Mouse (Mus musculus): Measurements from ENCODE around the gene Midn. TPM values are rescaled to one million over a fixed set of nuclear protein-coding genes. Genes with fewer than 3 reads are reported as not detected.

Midn gene
- polyA plus RNA-seq (2014; fragmentation: Nextera tagmentation; extraction: Ambion mirVana), result 29.3 and 32.1 TPM in 2 replicates

DNA sequence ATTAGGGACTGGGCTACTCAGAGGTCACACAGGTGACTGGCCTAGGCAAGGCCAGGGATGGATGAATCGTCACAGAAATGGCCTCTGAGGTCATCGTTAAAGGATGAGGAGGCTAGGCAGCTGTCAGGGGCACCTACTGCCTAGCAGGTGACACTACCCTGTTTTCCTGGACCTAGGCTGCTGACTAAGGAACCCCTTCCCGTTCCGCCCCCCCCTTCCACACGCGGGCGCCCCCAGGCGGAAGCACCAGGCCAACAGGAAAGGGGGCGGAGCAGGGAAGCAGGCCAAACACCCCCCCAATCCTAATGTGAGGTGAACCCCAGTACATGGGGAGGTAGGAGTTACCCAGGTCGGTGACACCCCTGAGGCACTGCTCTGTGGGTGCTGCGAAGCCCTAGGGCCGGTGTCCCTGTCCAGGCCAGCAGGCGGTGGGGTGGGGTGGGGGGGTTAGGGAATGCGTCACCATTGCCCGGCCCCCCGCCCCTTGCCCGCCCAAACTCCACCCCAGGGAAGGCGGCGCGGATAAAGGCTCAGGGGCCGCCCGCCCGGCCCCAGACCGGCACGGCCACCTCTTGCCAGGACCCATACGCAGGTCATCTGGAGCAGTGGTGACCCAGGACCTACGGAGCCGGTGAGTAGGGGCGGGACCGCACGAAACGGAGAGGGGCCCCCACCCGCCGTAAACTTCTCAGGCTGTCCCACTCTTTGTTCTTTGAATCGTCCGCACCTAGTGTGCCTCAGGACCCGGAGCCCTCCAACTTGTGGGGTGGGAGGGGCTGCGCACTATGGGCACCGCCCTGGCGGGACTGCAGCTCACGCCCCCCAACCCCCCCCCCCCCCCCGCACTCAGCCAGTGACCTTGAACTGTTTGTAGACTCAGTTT is at the start of gene Midn:
Gene Midn (plus strand): TSS at position 554 of the 883 bp plus-strand sequence.
- peak within 1 kb of the TSS; percentile 100 for H3K27ac ChIP-seq (ENCODE audit: low read length)
- peak within 1 kb of the TSS; percentile 46 for H3K4me2 ChIP-seq (replicated peaks; ENCODE audit: low read depth, low read length)
- 2% methylated on average over 39 of the region's 42 CpGs for WGBS
- H3K36me3 ChIP-seq (ENCODE audit: control insufficient read depth, insufficient read depth, low read length), result peaks cover 44% of the 10 kb centered on the region
- H3K9ac ChIP-seq (replicated peaks; ENCODE audit: low read depth, low read length), result peak within 1 kb of the TSS; percentile 90
- H3K27me3 ChIP-seq (ENCODE audit: control insufficient read depth, insufficient read depth, low read length), result no peaks in the 10 kb centered on the region
- no peaks in the 10 kb centered on the region for H3K9me3 ChIP-seq (ENCODE audit: control insufficient read depth, low read depth, low read length)
- peaks cover 33% of the 10 kb centered on the region for H3K4me1 ChIP-seq (ENCODE audit: control insufficient read depth, insufficient read depth, low read length)
- H3K4me3 ChIP-seq (ENCODE audit: low read depth, low read length), result peak within 1 kb of the TSS; percentile 67
- peak; percentile 46 for ATAC-seq (ENCODE audit: insufficient number of reproducible peaks, insufficient read depth, low FRiP score, low read depth)

DNA sequence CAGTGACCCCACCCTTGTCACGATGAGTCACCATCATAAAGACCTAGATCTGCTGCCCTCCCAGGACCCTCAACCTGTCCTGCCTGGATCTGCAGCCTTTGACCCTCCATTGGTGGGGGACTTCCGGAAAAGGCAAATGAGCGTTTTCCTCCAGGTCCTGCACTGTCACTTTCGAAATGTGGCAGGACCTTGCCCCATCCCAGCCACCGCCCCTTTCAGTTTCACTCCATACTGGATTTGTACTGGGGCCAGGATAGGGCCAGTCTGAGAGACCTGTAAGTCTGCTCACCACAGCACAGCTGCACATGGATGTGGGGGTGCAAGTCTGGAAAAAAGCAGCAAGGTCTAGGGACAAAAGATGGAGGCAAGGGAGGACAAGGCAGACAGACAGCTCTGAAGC is 49.4 kb upstream of the Midn start:
- H3K36me3 ChIP-seq (ENCODE audit: control insufficient read depth, insufficient read depth, low read length), result no peaks in the 10 kb centered on the region
- no peaks in the 10 kb centered on the region for H3K9me3 ChIP-seq (ENCODE audit: control insufficient read depth, low read depth, low read length)
- no peak overlapping the region; the same call in 1 of the 2 replicates for H3K27ac ChIP-seq (ENCODE audit: low read length)
- H3K4me2 ChIP-seq (replicated peaks; ENCODE audit: low read depth, low read length), result no peak overlapping the region
- H3K9ac ChIP-seq (replicated peaks; ENCODE audit: low read depth, low read length), result no peak overlapping the region
- H3K4me1 ChIP-seq (ENCODE audit: control insufficient read depth, insufficient read depth, low read length), result peaks cover 24% of the 10 kb centered on the region
- H3K27me3 ChIP-seq (ENCODE audit: control insufficient read depth, insufficient read depth, low read length), result no peaks in the 10 kb centered on the region
- no peak for ATAC-seq (ENCODE audit: insufficient number of reproducible peaks, insufficient read depth, low FRiP score, low read depth)
- WGBS, result 71% methylated on average over 5 of the region's 5 CpGs
- H3K4me3 ChIP-seq (ENCODE audit: low read depth, low read length), result no peak overlapping the region

DNA sequence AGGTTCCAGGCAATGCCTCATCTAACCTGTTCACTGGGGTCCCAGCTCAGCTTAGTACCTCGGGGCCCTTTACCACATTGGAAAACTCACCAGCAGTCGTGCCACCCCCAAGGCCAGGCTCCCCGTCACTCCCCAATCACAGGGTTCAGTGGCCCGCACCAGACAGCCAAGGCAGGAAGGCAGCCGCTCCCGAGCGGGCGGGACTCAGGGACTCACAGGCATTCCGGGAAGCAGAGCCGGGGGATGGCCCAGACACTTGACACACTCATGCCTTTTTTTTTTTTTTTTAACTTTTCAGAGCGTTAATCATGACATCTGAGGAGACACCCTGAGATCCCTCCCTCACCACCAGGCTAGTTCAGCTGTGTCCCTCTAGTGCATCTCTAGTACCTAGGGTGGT is 47.1 kb upstream of the Midn start:
- peak overlapping the region; percentile 91 for H3K4me2 ChIP-seq (replicated peaks; ENCODE audit: low read depth, low read length)
- H3K36me3 ChIP-seq (ENCODE audit: control insufficient read depth, insufficient read depth, low read length), result no peaks in the 10 kb centered on the region
- no peak for ATAC-seq (ENCODE audit: insufficient number of reproducible peaks, insufficient read depth, low FRiP score, low read depth)
- WGBS, result 43% methylated on average over 11 of the region's 11 CpGs
- no peak overlapping the region for H3K9ac ChIP-seq (replicated peaks; ENCODE audit: low read depth, low read length)
- H3K9me3 ChIP-seq (ENCODE audit: control insufficient read depth, low read depth, low read length), result no peaks in the 10 kb centered on the region
- no peaks in the 10 kb centered on the region for H3K27me3 ChIP-seq (ENCODE audit: control insufficient read depth, insufficient read depth, low read length)
- peak overlapping the region; percentile 87; the same call in 1 of the 2 replicates for H3K4me3 ChIP-seq (ENCODE audit: low read depth, low read length)
- H3K27ac ChIP-seq (ENCODE audit: low read length), result no peak overlapping the region
- H3K4me1 ChIP-seq (ENCODE audit: control insufficient read depth, insufficient read depth, low read length), result peaks cover 24% of the 10 kb centered on the region

DNA sequence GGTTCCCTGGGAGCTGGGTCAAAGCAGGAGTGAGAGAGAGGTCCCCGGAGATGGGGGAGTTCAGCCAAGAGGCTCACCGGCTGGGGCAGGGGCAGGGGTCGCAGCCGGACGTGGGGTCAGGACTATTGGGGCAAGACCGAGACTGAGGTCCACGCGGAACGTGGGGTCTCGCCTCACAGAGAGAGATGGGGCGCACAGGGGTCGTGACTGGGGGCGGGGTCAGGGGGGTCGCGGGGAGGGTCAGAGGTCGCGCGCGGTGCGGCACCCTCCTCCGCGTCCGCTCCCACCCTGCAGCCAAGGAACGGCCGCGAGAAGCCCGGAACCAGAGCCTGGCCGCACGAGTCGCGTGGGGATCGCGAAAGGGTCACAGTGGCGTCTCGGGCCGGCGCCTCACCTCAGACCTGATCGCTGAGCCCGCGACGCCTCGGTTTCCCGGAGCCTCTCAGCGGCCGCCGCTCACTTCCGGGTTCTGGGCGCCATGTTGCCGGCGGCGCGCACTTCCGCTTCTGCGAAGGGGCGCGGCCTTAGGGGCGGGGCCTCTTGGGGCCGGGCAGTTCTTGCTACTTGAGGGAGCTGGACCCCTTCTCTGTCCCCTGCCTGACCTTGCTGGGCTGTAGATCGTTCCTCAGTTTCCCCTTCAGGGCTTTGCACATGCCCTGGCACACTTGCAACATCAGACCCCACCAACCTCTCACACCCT is 45.7 kb upstream of the Midn start:
- peak overlapping the region; percentile 87 for H3K9ac ChIP-seq (replicated peaks; ENCODE audit: low read depth, low read length)
- H3K27me3 ChIP-seq (ENCODE audit: control insufficient read depth, insufficient read depth, low read length), result no peaks in the 10 kb centered on the region
- peak overlapping the region; percentile 91 for H3K4me2 ChIP-seq (replicated peaks; ENCODE audit: low read depth, low read length)
- peak overlapping the region; percentile 87 for H3K4me3 ChIP-seq (ENCODE audit: low read depth, low read length)
- peak; percentile 76 for ATAC-seq (ENCODE audit: insufficient number of reproducible peaks, insufficient read depth, low FRiP score, low read depth)
- under 1% methylated on average over 43 of the region's 59 CpGs for WGBS
- no peaks in the 10 kb centered on the region for H3K36me3 ChIP-seq (ENCODE audit: control insufficient read depth, insufficient read depth, low read length)
- peaks cover 16% of the 10 kb centered on the region for H3K4me1 ChIP-seq (ENCODE audit: control insufficient read depth, insufficient read depth, low read length)
- H3K9me3 ChIP-seq (ENCODE audit: control insufficient read depth, low read depth, low read length), result no peaks in the 10 kb centered on the region
- H3K27ac ChIP-seq (ENCODE audit: low read length), result peak overlapping the region; percentile 68; the same call in 1 of the 2 replicates

DNA sequence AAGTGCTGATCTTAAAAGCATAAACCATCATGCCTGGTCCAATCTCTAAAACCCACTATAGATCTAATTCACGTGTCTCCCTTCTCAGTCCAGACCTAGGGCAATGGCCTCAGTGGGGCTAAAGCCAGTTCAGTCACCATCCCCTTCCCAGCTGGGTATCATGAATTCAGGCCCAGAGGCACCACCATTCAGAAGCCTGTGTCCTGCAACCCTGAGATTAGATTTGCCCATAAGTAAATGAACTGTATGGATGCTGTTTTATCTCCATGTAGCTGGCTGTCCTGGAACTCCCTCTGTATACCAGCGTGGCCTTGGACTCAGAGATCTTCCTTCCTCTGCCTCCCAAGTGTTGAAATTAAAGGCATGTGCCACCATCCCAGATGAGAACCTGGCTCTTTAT is 45.0 kb upstream of the Midn start:
- Histone ChIP-seq H3K36me3 (ENCODE audit: control insufficient read depth, insufficient read depth, low read length) (no peaks in the 10 kb centered on the region), H3K4me2 (replicated peaks; ENCODE audit: low read depth, low read length) (peak overlapping the region; percentile 91), H3K27ac (ENCODE audit: low read length) (0 out of 2 replicates have a peak overlapping the region, but pooled peaks have one; percentile 18), H3K4me3 (ENCODE audit: low read depth, low read length) (no peak overlapping the region), H3K4me1 (ENCODE audit: control insufficient read depth, insufficient read depth, low read length) (peaks cover 11% of the 10 kb centered on the region; the same call in 1 of the 2 replicates), H3K9ac (replicated peaks; ENCODE audit: low read depth, low read length) (no peak overlapping the region), H3K27me3 (ENCODE audit: control insufficient read depth, insufficient read depth, low read length) (no peaks in the 10 kb centered on the region), H3K9me3 (ENCODE audit: control insufficient read depth, low read depth, low read length) (no peaks in the 10 kb centered on the region)
- no peak for ATAC-seq (ENCODE audit: insufficient number of reproducible peaks, insufficient read depth, low FRiP score, low read depth)
- WGBS, result 84% methylated on average over 2 of the region's 2 CpGs

DNA sequence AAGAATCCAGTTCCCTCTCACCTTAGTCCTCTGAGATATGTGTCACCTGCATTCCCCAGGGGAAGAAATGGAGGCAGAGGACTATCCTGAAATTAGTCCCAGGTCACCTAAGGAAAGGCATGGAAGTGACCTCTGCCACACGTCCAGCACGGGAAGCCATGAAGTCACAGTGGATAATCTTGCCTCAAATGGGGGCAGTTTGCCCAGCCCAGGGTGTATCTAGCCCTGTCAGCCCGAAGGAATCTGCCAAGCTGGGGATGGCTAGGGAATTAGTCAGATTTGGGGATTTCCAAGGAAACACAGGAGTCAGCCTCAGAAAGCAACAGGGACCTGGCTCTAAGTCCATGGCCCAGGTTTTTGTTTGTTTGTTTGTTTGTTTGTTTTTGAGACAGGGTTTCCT is 43.9 kb upstream of the Midn start:
- H3K27me3 ChIP-seq (ENCODE audit: control insufficient read depth, insufficient read depth, low read length), result no peaks in the 10 kb centered on the region
- WGBS, result 84% methylated on average over 3 of the region's 3 CpGs
- no peak overlapping the region for H3K4me2 ChIP-seq (replicated peaks; ENCODE audit: low read depth, low read length)
- no peak overlapping the region for H3K9ac ChIP-seq (replicated peaks; ENCODE audit: low read depth, low read length)
- H3K9me3 ChIP-seq (ENCODE audit: control insufficient read depth, low read depth, low read length), result no peaks in the 10 kb centered on the region
- H3K4me3 ChIP-seq (ENCODE audit: low read depth, low read length), result no peak overlapping the region
- H3K4me1 ChIP-seq (ENCODE audit: control insufficient read depth, insufficient read depth, low read length), result peaks cover 11% of the 10 kb centered on the region; the same call in 1 of the 2 replicates
- no peak for ATAC-seq (ENCODE audit: insufficient number of reproducible peaks, insufficient read depth, low FRiP score, low read depth)
- H3K36me3 ChIP-seq (ENCODE audit: control insufficient read depth, insufficient read depth, low read length), result no peaks in the 10 kb centered on the region
- H3K27ac ChIP-seq (ENCODE audit: low read length), result no peak overlapping the region

DNA sequence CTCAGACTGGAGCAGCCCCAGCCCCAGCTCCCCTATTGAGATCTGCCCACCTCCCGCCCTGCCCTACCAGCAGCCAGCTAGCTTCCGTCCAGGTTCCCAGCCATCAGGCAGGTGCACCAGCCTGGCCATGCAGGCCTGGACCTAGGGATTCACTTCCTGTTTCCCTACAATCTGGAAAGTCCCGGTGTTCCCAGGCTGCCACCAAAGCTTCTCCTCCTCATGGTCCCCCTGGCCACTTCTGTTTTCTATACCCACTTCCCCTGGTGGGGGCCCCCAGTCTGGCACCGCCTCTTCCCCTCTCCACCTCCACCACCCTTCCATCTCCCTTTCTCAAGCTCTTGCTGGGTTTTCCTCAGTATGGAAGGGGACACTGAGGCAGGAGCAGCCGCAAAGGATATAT is 42.6 kb upstream of the Midn start, which contains the start of gene Sbno2:
Gene Sbno2 (minus strand): TSS at position 112 of the 400 bp plus-strand sequence.
- Histone ChIP-seq H3K9me3 (ENCODE audit: control insufficient read depth, low read depth, low read length) (no peaks in the 10 kb centered on the region), H3K4me2 (replicated peaks; ENCODE audit: low read depth, low read length) (0 out of 2 replicates have a peak within 1 kb of the TSS, but pooled peaks have one; percentile 18), H3K4me1 (ENCODE audit: control insufficient read depth, insufficient read depth, low read length) (peaks cover 11% of the 10 kb centered on the region; the same call in 1 of the 2 replicates), H3K9ac (replicated peaks; ENCODE audit: low read depth, low read length) (0 out of 2 replicates have a peak within 1 kb of the TSS, but pooled peaks have one; percentile 7), H3K36me3 (ENCODE audit: control insufficient read depth, insufficient read depth, low read length) (no peaks in the 10 kb centered on the region), H3K4me3 (ENCODE audit: low read depth, low read length) (no peak within 1 kb of the TSS), H3K27ac (ENCODE audit: low read length) (peak within 1 kb of the TSS; percentile 58; the same call in 1 of the 2 replicates), H3K27me3 (ENCODE audit: control insufficient read depth, insufficient read depth, low read length) (no peaks in the 10 kb centered on the region)
- no peak for ATAC-seq (ENCODE audit: insufficient number of reproducible peaks, insufficient read depth, low FRiP score, low read depth)
- 58% methylated on average over 5 of the region's 5 CpGs for WGBS

DNA sequence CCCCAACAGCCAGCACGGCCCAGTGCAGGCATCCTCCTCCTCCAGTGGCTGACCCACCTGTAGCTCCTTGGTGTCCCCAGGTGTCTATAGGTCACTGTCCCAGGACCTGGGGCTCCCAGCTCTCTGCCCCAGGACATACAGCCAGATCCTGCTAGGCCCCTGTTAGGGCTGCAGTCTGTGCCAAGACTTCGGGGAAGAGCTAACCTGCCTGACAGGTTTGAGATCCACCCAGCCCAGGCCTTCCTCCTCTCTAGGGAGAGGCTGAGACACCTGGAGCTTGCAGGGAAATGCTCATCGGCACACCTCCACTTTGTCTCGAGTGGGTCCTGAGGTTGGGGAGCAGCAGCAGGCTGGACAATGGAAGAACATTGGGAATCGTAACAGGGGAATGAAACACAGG is 42.1 kb upstream of the Midn start:
- Histone ChIP-seq H3K4me1 (ENCODE audit: control insufficient read depth, insufficient read depth, low read length) (peaks cover 8% of the 10 kb centered on the region; the same call in 1 of the 2 replicates), H3K36me3 (ENCODE audit: control insufficient read depth, insufficient read depth, low read length) (no peaks in the 10 kb centered on the region), H3K9me3 (ENCODE audit: control insufficient read depth, low read depth, low read length) (no peaks in the 10 kb centered on the region), H3K4me3 (ENCODE audit: low read depth, low read length) (no peak overlapping the region), H3K4me2 (replicated peaks; ENCODE audit: low read depth, low read length) (0 out of 2 replicates have a peak overlapping the region, but pooled peaks have one; percentile 18), H3K27ac (ENCODE audit: low read length) (peak overlapping the region; percentile 58; the same call in 1 of the 2 replicates), H3K27me3 (ENCODE audit: control insufficient read depth, insufficient read depth, low read length) (no peaks in the 10 kb centered on the region), H3K9ac (replicated peaks; ENCODE audit: low read depth, low read length) (no peak overlapping the region)
- no peak for ATAC-seq (ENCODE audit: insufficient number of reproducible peaks, insufficient read depth, low FRiP score, low read depth)
- WGBS, result 63% methylated on average over 5 of the region's 5 CpGs
